Mouse (Mus musculus) ZHBTc4 (cell line): Measurements from ENCODE around the gene Mcfd2.

Experiments used
- DNase-seq: peaks from one replicate; pipeline ENCODE4 v3.0.0-alpha.2; 2011; ENCODE audit warnings: low read depth, low spot score

Mcfd2 gene

GRCm38 (mm10) chr17:87288131-87288530 lies 22.4 kb upstream of the Mcfd2 start:
- DNase-seq: no peak

DNA sequence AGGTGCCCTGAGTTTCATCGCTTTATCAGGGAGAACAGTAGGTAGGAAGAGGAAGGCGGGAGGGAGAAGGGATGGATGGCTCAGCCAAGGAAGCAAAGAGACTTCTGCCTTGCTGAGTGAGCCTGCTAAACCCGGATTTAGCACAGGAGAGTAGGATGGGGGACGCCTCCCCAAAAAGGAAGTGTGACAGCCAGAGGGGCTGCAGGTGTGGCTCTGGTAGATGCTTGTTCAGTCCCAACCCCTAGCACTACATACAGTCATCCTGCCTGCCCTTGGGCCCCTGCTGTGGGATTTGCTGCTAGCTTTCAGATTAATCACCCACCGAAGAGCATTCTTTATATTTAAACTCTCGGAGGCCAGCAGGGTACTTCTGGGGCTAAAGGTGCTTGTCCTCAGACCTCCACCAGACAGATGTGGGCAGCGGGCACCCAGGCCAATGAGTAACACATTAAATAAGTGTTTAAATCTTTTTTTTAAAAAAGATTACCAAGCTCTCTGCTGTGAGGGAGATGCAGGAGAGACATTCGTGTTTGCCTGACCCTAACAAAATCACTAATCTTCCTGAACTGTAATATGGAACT lies 21.6 kb upstream of the Mcfd2 start:
- no peak for DNase-seq

DNA sequence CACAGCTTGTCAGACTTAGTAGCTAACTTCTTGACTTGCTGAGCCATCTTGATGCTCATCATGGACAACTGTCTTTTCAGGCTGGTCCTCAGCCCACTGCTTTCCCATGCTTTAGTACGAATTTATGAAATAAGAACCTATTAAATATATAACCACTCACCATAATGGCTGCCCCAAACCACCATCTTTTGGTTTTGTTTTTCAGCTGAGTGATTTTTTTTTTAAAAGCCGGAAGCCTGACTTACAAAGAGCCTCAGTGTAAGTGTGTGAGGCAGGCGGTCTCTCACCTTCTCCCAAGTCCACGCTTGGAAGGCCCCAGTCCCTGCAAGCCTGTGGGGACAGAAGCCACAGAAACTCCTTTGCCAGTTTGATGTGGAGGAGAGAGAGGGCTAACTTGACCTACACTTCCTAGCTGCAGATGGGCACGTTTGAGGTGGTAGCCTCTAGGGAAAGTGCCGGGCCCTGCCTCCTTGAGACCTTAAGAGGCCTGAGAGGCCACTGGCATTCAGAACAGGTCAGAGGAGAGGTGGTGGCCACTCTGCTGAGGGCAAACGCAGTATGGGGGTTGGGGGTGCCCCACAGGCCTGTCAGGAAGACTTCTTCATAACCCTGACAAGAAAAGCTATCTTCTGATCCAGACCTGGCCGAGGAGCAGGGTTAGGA lies 20.9 kb upstream of the Mcfd2 start:
- no peak for DNase-seq

DNA sequence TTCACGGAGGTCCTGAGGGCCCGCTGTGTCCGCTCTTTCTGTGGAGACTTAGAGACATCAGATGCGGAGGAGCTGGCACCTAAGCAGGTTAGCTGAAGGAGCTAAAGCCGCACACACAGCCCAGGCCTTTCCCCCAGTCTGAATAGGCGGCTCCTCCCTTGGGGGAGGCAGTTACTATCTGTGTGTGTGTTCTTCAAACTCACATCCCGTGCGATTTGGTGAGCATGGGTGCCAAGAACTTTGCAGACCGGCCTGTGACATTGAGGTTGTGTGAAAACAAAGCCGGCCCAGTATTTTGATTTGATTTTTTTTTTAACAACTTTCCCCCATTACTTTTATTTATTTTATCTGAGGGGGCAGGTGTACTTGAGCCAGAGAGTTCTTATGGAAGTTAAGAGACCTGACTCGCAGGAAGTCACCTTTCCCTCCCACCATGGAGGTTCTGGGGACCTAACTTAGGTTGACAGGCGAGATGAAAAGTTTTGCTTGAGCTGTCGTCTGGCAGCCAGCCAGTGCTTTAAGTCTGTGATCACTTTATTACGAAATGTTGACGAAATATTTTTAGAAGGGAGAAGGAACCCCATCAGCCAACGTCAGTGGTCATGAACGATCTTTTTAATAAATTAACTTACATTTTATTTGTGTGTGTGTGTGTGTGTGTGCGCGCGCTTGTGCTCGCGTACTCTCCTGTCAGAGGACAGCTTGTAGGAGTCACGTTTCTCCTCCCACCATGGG lies 20.2 kb upstream of the Mcfd2 start:
- peak; percentile 53 for DNase-seq

DNA sequence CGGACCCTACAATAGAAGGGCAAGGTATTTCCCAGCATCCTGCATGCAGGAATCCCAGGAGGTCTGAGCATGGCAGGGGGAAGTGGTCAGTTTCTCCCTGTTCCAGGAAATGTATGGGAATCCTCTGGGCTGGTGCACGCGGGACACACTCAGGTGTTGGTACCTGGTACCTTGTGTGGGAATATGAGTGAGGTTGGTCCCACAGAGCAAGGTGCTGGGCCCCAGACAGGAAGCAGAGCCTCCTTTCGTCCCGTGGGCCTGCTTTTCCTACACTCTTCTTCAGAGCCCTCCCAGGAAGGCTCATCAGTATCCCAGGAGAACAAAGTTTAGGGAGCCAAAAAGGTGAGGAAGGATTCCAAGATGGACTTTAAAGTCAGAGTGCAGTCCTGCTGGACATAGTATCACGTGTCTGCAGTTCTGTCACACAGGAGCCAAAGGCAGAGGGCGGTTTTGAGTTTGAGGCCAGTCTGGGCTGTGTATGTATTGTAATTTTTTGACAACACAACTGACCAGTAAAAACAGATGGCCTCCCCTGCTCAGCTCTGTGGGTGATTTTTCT lies 18.8 kb upstream of the Mcfd2 start:
- DNase-seq: no peak

GRCm38 (mm10) chr17:87283755-87284481 lies 18.2 kb upstream of the Mcfd2 start:
- DNase-seq: peak; percentile 46

DNA sequence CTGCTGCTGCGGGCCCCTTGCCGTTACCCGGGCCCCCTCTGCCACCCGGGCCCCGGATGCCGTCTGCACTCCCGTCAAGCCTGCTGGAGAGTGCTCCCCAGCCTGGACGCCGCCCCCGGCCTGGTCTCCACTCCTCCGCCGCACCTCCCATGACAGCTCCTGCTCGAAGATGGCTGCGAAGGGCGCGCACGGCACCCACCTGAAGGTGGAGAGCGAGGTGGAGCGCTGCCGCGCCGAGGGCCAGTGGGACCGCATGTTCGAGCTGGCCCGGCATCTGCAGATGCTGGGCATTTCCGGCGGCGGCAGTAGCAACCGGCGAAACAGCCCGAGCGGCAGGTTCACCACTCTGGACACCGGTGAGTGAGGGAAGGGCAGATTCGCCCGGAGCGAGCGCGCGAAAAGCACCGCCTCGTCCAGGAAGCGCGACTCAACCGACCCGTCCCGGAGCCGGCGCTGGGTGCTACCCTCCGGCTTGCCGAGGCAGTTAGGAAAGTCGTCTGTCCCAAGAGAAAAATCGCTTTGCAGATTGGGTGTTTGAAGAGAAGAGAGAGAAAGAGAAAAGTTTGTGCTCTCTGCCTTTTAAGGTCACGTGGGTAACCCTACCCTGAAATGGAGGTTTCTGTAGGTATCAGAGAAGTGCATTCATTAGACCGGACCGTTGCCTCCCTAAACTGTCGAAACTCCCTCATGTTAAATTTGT lies 17.5 kb upstream of the Mcfd2 start:
- peak; percentile 79 for DNase-seq

GRCm38 (mm10) chr17:87282706-87283053 lies 16.9 kb upstream of the Mcfd2 start, which contains the start of gene Ttc7:
Gene Ttc7, plus strand, starts transcription at chr17:87282886.
- DNase-seq: peak; percentile 97

DNA sequence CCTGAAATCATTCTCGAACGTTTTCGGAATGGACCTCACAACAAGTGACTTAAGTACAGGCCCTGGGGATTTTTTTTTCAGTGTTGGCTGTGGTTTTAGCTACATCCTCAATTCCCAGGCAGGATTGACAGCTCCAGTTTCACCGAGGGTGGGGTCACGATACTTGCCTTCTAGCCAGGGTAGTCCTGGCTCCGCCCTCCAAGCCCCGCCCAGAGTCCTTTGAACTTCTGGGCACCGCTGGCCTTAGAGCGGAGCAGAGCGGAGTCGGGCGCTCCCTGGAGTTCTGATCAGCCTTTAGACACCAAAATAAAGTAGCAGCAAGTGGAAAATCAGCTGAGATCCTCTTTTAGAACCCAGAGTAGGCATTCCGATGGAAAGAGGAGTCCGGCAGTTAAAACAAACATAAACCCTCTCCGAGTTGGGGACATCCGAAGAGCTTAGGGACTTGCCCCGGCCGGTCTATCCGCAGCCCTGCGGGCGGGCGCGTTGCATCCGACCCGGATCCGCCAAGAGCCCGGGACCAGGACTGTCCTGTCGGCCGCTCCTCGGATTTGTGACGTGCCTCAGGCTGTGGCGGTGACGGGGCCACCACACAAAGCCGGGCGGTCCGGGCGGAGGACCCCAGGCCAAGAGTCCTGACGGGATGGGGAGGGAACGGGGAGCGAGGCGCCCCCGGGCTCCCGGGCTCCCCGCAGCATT lies 16.4 kb upstream of the Mcfd2 start:
- peak; percentile 96 for DNase-seq

DNA sequence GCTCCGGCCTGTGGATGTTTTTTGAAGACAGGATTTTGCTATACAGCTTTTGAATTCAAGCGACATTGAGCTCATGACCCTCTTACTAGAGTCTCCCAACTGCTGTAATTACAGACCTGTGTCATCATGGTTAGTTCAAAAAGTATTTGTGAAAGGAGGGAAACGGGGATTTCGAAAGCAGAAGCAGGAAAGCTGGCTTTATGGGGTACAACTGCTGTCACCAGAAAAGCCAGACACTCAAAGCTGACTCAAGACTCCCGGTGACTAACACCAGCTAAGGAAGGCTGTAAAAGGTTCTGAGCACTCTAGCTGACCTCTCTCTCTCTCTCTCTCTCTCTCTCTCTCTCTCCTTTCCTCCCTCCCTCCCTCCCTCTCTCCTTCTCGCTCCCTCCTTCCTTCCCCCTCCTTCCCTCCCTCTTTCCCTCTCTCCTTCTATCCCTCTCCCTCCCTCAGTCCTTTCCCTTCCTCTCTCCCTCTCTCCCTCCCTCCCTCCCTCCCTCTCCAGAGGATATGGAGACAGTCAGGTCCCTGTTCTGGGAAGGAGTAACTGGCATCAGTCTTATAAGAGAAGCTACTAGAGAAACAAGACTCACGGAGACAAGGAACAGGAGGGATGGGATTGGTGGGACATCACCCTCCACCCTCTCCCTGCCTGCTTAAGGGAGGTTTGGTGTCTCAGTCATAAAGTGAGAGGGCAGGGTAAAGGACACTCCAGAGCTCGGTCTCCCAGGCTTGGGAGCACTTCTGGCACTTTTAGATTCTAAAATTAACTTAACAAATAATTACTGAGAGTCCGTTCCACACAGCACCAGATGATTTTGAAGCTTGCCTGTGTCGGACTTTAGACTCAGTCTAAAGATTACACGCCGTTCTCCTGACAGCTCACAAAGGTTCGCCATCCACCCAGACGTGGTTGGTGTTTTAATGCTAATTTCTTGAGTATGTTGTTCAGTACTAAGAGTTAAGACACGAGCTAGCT lies 9.9 kb upstream of the Mcfd2 start:
- DNase-seq: no peak

- no peak for DNase-seq
Observed at GRCm38 (mm10) chr17:87269454-87269853, 3.7 kb upstream of the Mcfd2 start.

GRCm38 (mm10) chr17:87264927-87265791 lies 576 bp downstream of the Mcfd2 start:
- DNase-seq: no peak

DNA sequence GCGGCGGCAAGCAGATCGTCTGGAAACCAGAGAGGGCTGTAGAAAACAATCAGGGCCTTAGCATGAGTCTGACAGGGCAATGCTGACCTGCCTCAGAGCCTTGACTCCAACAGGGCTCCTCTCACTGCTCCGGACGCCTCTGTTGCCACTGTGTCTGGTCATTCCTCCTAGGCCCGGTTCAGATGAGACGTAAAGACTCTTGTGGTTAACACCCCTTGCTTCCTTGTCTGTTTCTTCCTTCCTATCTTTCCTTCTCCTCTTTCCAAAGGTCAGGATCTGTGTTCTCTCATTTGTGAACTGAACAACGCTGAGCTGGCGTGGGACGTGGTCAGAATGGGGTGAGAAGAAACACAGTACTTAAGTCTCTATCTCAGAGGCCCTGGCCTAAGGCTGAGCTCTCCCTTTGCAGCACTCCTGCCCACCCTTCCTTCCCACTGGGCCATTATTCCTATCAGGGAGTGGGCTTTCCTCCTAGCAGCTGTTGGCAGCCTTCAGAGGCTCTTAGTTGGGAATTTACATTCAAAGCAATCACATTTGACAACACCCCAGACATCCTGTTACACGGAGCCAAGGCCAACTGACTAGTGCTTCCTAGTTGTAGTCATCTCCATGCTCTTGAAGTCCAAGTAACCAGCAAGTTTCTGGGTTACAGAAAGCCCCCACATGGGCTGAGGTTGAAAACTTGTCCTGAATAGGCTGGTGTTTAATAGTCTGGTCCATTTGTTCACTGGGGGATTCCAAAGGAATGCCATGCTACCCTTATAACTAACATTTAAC lies 1.5 kb downstream of the Mcfd2 start:
- DNase-seq: no peak

DNA sequence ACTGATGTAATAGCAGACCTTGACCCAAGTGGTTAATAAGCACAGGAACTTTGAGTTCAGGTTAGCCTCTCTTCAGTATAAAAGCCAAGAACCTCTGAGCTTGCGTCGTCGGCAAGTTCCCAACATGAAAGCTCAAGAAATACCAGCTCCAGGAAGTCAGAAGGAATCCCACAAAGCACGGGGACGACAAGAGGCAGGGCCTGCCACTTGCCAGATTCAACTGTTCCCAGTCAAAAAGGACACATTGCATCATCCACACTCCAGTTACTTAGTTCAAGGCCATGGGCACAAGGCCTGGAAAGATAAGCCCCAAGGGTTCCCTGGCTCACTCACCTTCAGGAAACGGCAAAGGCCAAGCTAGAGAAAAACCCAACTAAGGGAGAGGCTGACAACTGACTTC lies 2.3 kb downstream of the Mcfd2 start:
- DNase-seq: no peak

DNA sequence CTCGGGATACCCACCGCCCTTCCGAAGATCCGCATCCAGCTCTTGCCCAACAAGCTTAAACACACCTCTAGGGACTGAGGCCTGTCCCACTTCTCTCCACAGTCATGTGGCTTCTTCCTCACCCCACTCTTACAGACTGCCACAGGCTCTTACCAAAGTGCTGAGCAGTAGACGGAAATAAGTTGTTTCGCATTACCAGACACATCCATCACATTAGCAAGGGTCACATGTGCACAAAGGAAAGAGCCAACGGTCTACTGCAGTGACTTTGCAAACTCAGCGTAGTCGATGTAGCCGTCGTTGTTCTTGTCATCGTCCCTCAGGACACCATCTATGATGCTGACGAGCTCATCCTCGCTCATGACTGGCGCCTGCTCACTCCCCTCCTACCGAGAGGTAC lies 10.1 kb downstream of the Mcfd2 start:
- no peak for DNase-seq

DNA sequence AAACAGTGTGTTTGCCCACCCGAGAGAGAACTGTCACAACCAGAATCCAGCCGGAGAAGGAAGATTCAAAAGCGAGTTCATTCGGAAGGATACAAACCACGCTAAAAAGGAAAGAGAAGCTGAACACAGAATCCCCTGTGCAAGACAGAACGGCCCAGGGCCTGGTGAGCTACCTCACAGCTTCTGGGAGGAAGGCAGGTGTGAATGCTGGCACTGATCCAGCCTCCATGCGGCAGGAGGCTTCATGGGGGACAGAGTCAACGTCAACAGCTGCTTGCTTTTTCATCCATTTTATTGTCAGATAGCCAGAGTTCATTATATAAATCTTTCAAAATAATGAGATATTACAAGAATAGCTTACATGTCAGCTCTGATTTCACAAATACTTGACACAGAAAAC lies 11.4 kb downstream of the Mcfd2 start:
- DNase-seq: no peak

- no peak for DNase-seq
Observed at GRCm38 (mm10) chr17:87246103-87246502, 19.6 kb downstream of the Mcfd2 start.

- DNase-seq: no peak
Observed at GRCm38 (mm10) chr17:87237826-87238225, 27.9 kb downstream of the Mcfd2 start.
